Mouse (Mus musculus) heart, adult 2 months (tissue): ENCODE measurements around the gene Catsperz. TPM values are rescaled to one million over a fixed set of nuclear protein-coding genes. Genes with fewer than 3 reads are reported as not detected.

ENCODE experiments used
- DNase-seq, 2 experiments: peaks; one replicate each; pipeline ENCODE4 v3.0.0; 2021
- H3K27ac ChIP-seq: fragments of 200-600 bp; 2 replicates; pipeline ENCODE4 v1.8.1; 2022
- H3K27me3 ChIP-seq: fragments of 200-500 bp; 2 replicates; pipeline ENCODE4 v1.6.1; 2012; ENCODE audit warnings: mild to moderate bottlenecking, low read length, inconsistent platforms, mixed read lengths; ENCODE audit not compliant: control insufficient read depth, insufficient read depth
- H3K36me3 ChIP-seq: fragments of 200-500 bp; 2 replicates; pipeline ENCODE4 v1.6.1; 2012; ENCODE audit warnings: low read length, inconsistent platforms; ENCODE audit not compliant: control insufficient read depth, insufficient read depth
- H3K4me1 ChIP-seq: fragments of 200-500 bp; 2 replicates; pipeline ENCODE4 v1.6.1; 2011; ENCODE audit warnings: low read length; ENCODE audit not compliant: control insufficient read depth, insufficient read depth
- H3K4me3 ChIP-seq: fragments of 200-600 bp; 2 replicates; pipeline ENCODE4 v1.8.1; 2022
- H3K79me2 ChIP-seq: fragments of 200-500 bp; replicated peaks from 2 replicates; pipeline ENCODE4 v1.6.1; 2012; ENCODE audit warnings: mild to moderate bottlenecking, inconsistent platforms, low read length, moderate library complexity, mixed read lengths; ENCODE audit not compliant: control insufficient read depth, insufficient read depth
- H3K9ac ChIP-seq: fragments of 200-500 bp; 2 replicates; pipeline ENCODE4 v1.6.1; 2012; ENCODE audit warnings: low read depth, mild to moderate bottlenecking, control low read depth, inconsistent platforms, low read length, mixed read lengths
- CTCF ChIP-seq: fragments of 200-600 bp; IDR thresholded peaks from 2 replicates; pipeline ENCODE4 v1.8.1; 2022; ENCODE audit warnings: antibody characterized with exemption, mild to moderate bottlenecking, moderate library complexity
- EP300 ChIP-seq: fragments of 200-500 bp; IDR thresholded peaks from 2 replicates; pipeline ENCODE4 v1.6.1; 2011; ENCODE audit warnings: low read depth, low read length, control low read depth; ENCODE audit not compliant: insufficient read depth
- POLR2A ChIP-seq: fragments of 200-500 bp; IDR thresholded peaks from 2 replicates; pipeline ENCODE4 v1.6.1; 2011; ENCODE audit warnings: mild to moderate bottlenecking, low read depth, low read length, control low read depth; ENCODE audit not compliant: insufficient read depth
- WGBS: fragments of 180-500 bp; shearing (Covaris S2); methylation state at CpG from one replicate; pipeline ENCODE4 v1.1.7; 2018; 5-methylcytosine and 5-hydroxymethylcytosine counted together
- intact Hi-C: fragments of 180-260 bp; cut with DNase I; formaldehyde crosslinking; loops from one replicate; pipeline ENCODE4 v1.15.1; 2025
- polyA plus RNA-seq: library from polyadenylated mRNA; depleted of rRNA; stranded (reverse); fragments of >200 nt; gene quantifications from 2 replicates; pipeline ENCODE4 v1.2.3, GENCODE M21; 2012
- total RNA-seq, 2 experiments: library from RNA; stranded (reverse); gene quantifications; 2 replicates each; pipeline ENCODE4 v1.2.3; 2021

Catsperz gene
- total and polyA plus RNA-seq, 3 experiments, result 0.23 TPM; not detected in 2

GRCm38 (mm10) chr19:6920741-6921636 is 4.2 kb downstream of the Catsperz start:
- peaks cover 10% of the 10 kb centered on the region for H3K4me1 ChIP-seq
- H3K79me2 ChIP-seq, result no peaks in the 10 kb centered on the region
- H3K36me3 ChIP-seq, result no peaks in the 10 kb centered on the region
- TF ChIP-seq EP300 (no peak), CTCF (0 out of 2 replicates have a peak, but pooled peaks have one; percentile 21), POLR2A (no peak)
- 1% methylated on average over 47 of the region's 48 CpGs for WGBS
- peak overlapping the region; percentile 84 for H3K4me3 ChIP-seq
- no peak for DNase-seq
- peak overlapping the region; percentile 88 for H3K27ac ChIP-seq
- intact Hi-C loops, result loop anchor here (1.0 kb wide), 1 partner anchor 12 kb away; the partner anchor contains the start of gene Trmt112
- peaks cover 3% of the 10 kb centered on the region for H3K27me3 ChIP-seq
- H3K9ac ChIP-seq, result peak overlapping the region; percentile 84

DNA sequence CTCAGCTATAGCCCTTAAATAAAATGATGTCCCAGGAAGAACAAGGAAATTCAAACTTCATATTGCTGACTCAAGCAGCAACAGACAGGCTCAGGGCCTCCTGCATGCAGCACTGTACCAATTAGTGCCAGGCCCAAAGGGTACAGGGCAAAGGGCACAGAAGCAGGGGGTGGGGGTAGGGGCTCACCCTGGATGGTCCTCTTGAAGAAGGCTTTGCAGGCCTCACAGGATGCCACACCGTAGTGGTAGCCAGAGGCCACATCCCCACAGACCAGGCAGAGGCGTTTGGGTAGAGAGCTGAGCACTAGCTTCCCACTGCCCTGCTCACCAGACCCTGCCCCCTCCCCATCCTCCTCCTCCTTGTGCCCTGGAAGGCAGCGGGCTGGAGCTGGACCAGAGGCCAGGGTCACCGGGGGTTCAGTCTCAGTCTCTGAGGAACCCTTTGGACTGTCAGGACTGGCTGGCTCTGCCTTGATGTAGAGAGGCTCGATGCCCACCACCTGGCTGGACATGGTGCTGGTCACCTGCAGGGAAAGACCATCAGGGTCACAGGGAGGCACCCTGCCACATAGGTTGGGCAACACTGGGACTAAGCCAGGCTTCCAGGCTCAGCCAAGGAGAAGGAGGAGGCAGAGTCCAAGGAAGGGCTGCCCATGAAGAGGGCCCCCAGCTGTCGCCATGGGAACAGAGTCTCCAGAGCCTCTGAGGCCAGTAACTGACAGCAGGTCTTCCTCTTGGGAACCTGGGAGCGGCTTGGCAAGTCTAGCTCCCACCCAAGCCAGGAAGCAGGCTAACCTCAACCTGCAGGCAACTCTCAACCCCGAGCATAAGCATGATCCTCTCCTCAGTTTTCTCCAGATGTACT is 5.1 kb downstream of the Catsperz start:
- peak overlapping the region; percentile 84 for H3K4me3 ChIP-seq
- H3K9ac ChIP-seq, result peak overlapping the region; percentile 84
- no peak for TF ChIP-seq EP300
- 38% methylated on average over 8 of the region's 8 CpGs for WGBS
- H3K27me3 ChIP-seq, result 0 out of 2 replicates have a peak, but pooled peaks cover 2% of the 10 kb centered on the region
- peak; percentile 61 to 68 for DNase-seq
- H3K36me3 ChIP-seq, result no peaks in the 10 kb centered on the region
- H3K79me2 ChIP-seq, result no peaks in the 10 kb centered on the region
- H3K4me1 ChIP-seq, result peaks cover 10% of the 10 kb centered on the region
- no peak overlapping the region; the same call in 1 of the 2 replicates for H3K27ac ChIP-seq
- intact Hi-C loops, result loop anchor here (1.0 kb wide), 1 partner anchor 11 kb away; the partner anchor contains the start of gene Trmt112

DNA sequence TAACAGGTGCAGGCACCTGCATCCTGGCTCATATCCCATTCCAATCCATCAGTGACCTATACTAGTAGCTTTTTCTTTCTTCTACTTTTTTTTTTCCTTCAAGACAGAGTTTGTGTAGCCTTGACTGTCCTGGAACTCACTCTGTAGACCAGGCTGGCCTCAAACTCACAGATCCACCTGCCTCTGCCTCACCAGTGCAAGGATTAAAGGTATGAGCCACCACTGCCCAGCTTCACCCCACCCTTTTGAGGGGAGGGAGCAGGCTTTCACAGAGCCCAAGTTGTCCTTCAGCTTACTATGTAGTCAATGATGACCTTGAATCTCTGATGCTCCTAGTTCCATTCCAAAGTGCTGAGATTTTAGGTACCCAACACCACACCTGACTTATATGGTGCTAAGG is 5.7 kb downstream of the Catsperz start:
- no peak overlapping the region for H3K27ac ChIP-seq
- TF ChIP-seq CTCF, result no peak
- no peak for TF ChIP-seq EP300
- no peak for TF ChIP-seq POLR2A
- no peaks in the 10 kb centered on the region for H3K79me2 ChIP-seq
- H3K36me3 ChIP-seq, result no peaks in the 10 kb centered on the region
- intact Hi-C loops, result no loop called here
- H3K9ac ChIP-seq, result 0 out of 2 replicates have a peak overlapping the region, but pooled peaks have one; percentile 25
- no peak for DNase-seq
- no peak overlapping the region for H3K4me3 ChIP-seq
- H3K27me3 ChIP-seq, result no peaks in the 10 kb centered on the region
- H3K4me1 ChIP-seq, result peaks cover 7% of the 10 kb centered on the region

GRCm38 (mm10) chr19:6918321-6918720 is 6.9 kb downstream of the Catsperz start:
- Histone ChIP-seq H3K27ac (no peak overlapping the region), H3K4me1 (peaks cover 7% of the 10 kb centered on the region), H3K4me3 (no peak overlapping the region), H3K9ac (no peak overlapping the region), H3K36me3 (no peaks in the 10 kb centered on the region), H3K79me2 (no peaks in the 10 kb centered on the region), H3K27me3 (no peaks in the 10 kb centered on the region)
- no peak for DNase-seq
- WGBS, result 80% methylated on average over 4 of the region's 4 CpGs
- TF ChIP-seq CTCF, result no peak
- no peak for TF ChIP-seq POLR2A
- no peak for TF ChIP-seq EP300
- intact Hi-C loops, result no loop called here

DNA sequence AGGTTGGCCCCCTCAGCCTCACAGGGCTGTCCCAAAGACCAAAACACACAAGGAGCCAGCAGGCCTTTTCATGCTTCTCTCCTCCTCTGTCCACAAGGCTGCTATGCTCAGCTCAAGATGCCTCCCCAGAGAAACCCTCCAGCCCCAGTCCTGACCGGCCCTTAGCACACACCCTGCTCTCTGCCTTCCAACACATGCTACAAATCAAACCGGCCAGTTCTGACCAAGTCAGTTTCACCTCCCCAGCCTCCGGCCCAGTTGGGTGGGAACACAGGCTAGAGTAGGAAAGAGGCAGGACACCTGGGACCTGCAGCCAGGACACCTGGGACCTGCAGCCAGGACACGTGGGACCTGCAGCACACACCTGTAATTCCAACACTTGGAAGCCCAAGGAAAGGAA is 8.7 kb downstream of the Catsperz start:
- TF ChIP-seq EP300 (no peak), CTCF (no peak), POLR2A (no peak)
- H3K27me3 ChIP-seq, result no peaks in the 10 kb centered on the region
- DNase-seq, result no peak
- whole genome bisulfite sequencing, result 61% methylated on average over 4 of the region's 4 CpGs
- H3K36me3 ChIP-seq, result no peaks in the 10 kb centered on the region
- H3K4me1 ChIP-seq, result peaks cover 3% of the 10 kb centered on the region; the same call in 1 of the 2 replicates
- no peaks in the 10 kb centered on the region for H3K79me2 ChIP-seq
- H3K9ac ChIP-seq, result no peak overlapping the region
- H3K27ac ChIP-seq, result no peak overlapping the region
- H3K4me3 ChIP-seq, result no peak overlapping the region
- intact Hi-C loops, result no loop called here
